Mouse (Mus musculus): Measurements from ENCODE around the gene Tjap1. TPM values are rescaled to one million over a fixed set of nuclear protein-coding genes. Genes with fewer than 3 reads are reported as not detected.

The Tjap1 gene
- total RNA-seq (2021), result 10 to 100 TPM; 54.0 to 56.3 TPM

GRCm38 (mm10) chr17:46282483-46283123 is at the start of gene Tjap1:
Gene Tjap1, minus strand, starts transcription at chr17:46283026.
- peak; percentile 92 to 93 for DNase-seq
- intact Hi-C loops (cut with DNase I), result no loop called here

GRCm38 (mm10) chr17:46328723-46329122 is 45.9 kb upstream of the Tjap1 start:
- no peak for DNase-seq
- intact Hi-C loops (cut with DNase I), result loop anchor here (2.0 kb wide), 1 partner anchor 54 kb away; the partner anchor contains the start of gene Zfp318

GRCm38 (mm10) chr17:46327906-46328534 is 45.2 kb upstream of the Tjap1 start, which contains the start of gene Abcc10:
Gene Abcc10, minus strand, starts transcription at chr17:46328352.
- DNase-seq, result peak; percentile 97 to 98
- intact Hi-C loops (cut with DNase I), result loop anchor here (2.0 kb wide), 1 partner anchor 55 kb away; the partner anchor contains the start of gene Zfp318

- intact Hi-C loops (cut with DNase I), result no loop called here
- no peak for DNase-seq
These were observed 44.6 kb upstream of the Tjap1 start for GRCm38 (mm10) chr17:46327413-46327905.

GRCm38 (mm10) chr17:46322046-46322823 is 39.4 kb upstream of the Tjap1 start:
- intact Hi-C loops (cut with DNase I), result no loop called here
- DNase-seq, result no peak

- peak in 1 of 2 experiments; percentile 26 for DNase-seq
- intact Hi-C loops (cut with DNase I), result no loop called here
These were observed 37.7 kb upstream of the Tjap1 start for GRCm38 (mm10) chr17:46320492-46320891.

- intact Hi-C loops (cut with DNase I), result no loop called here
These were observed 33.0 kb upstream of the Tjap1 start for GRCm38 (mm10) chr17:46315813-46316212.

GRCm38 (mm10) chr17:46313135-46313715 is 30.4 kb upstream of the Tjap1 start:
- intact Hi-C loops (cut with DNase I), result no loop called here
- no peak for DNase-seq

More at GRCm38 (mm10) chr17:46315813-46316212, 33.0 kb upstream of the Tjap1 start:
- DNase-seq, result no peak

- DNase-seq, result no peak
- intact Hi-C loops (cut with DNase I), result no loop called here
These were observed 27.7 kb upstream of the Tjap1 start for GRCm38 (mm10) chr17:46310515-46310914.

- intact Hi-C loops (cut with DNase I), result no loop called here
- no peak for DNase-seq
These were observed 27.0 kb upstream of the Tjap1 start for GRCm38 (mm10) chr17:46309835-46310234.

GRCm38 (mm10) chr17:46306956-46307355 is 24.1 kb upstream of the Tjap1 start:
- DNase-seq, result no peak
- intact Hi-C loops (cut with DNase I), result no loop called here

- intact Hi-C loops (cut with DNase I), result no loop called here
- no peak for DNase-seq
These were observed 21.4 kb upstream of the Tjap1 start for GRCm38 (mm10) chr17:46304184-46304583.

GRCm38 (mm10) chr17:46301892-46302291 is 19.1 kb upstream of the Tjap1 start:
- intact Hi-C loops (cut with DNase I), result no loop called here

GRCm38 (mm10) chr17:46298220-46298913 is 15.5 kb upstream of the Tjap1 start:
- intact Hi-C loops (cut with DNase I), result loop anchor here (1.0 kb wide), 1 partner anchor 32 kb away; no protein-coding TSS in a partner anchor
- DNase-seq, result peak; percentile 87 to 91

More at GRCm38 (mm10) chr17:46301892-46302291, 19.1 kb upstream of the Tjap1 start:
- DNase-seq, result peak in 1 of 2 experiments; percentile 38

- intact Hi-C loops (cut with DNase I), result loop anchor here (1.0 kb wide), 1 partner anchor 31 kb away; no protein-coding TSS in a partner anchor
- no peak for DNase-seq
These were observed 14.8 kb upstream of the Tjap1 start, which contains the start of gene Dlk2 for GRCm38 (mm10) chr17:46297364-46298219. Gene Dlk2, plus strand, starts transcription at chr17:46297421.

- intact Hi-C loops (cut with DNase I), result no loop called here
- no peak for DNase-seq
These were observed 14.2 kb upstream of the Tjap1 start for GRCm38 (mm10) chr17:46297028-46297363.

GRCm38 (mm10) chr17:46296601-46297000 is 13.8 kb upstream of the Tjap1 start:
- intact Hi-C loops (cut with DNase I), result no loop called here
- DNase-seq, result no peak

GRCm38 (mm10) chr17:46287678-46288095 is 4.9 kb upstream of the Tjap1 start:
- peak; percentile 79 to 85 for DNase-seq
- intact Hi-C loops (cut with DNase I), result no loop called here

- intact Hi-C loops (cut with DNase I), result no loop called here
- DNase-seq, result no peak
These were observed 2.6 kb upstream of the Tjap1 start for GRCm38 (mm10) chr17:46285407-46285806.

All from heart, postnatal 10 days (tissue).